Mouse (Mus musculus) intestine, postnatal 0 days (tissue): ENCODE data around the gene Rps6. TPM values are rescaled to one million over a fixed set of nuclear protein-coding genes. Genes with fewer than 3 reads are reported as not detected.
"Not testable (repeated sequence)": the region's sequence is repeated elsewhere in the genome, so short reads cannot be mapped to it uniquely, and the experiment has no call there.

Source experiments
- ATAC-seq: fragments of 200-750 bp; cut with Nextera tagmentation; 2 replicates; pipeline ENCODE4 v1.8.0; 2017; ENCODE audit warnings: mild to moderate bottlenecking, moderate TSS enrichment, moderate library complexity
- H3K27ac ChIP-seq: fragments of 300-500 bp; sonication (generic); 2 replicates; pipeline ENCODE4 v1.5.1; 2014; ENCODE audit warnings: mild to moderate bottlenecking, low read depth, low read length, moderate library complexity
- H3K27me3 ChIP-seq: fragments of 300-500 bp; sonication (generic); replicated peaks from 2 replicates; pipeline ENCODE4 v1.6.1; 2014; ENCODE audit warnings: low read length, mixed read lengths; ENCODE audit not compliant: control insufficient read depth, insufficient read depth
- H3K36me3 ChIP-seq: fragments of 300-500 bp; sonication (generic); 2 replicates; pipeline ENCODE4 v1.6.1; 2014; ENCODE audit warnings: mild to moderate bottlenecking, moderate library complexity; ENCODE audit not compliant: control insufficient read depth, insufficient read depth
- H3K4me1 ChIP-seq: fragments of 300-500 bp; sonication (generic); replicated peaks from 2 replicates; pipeline ENCODE4 v1.6.1; 2014; ENCODE audit warnings: antibody characterized with exemption, low read length, mixed read lengths; ENCODE audit not compliant: control insufficient read depth, insufficient read depth
- H3K4me2 ChIP-seq: fragments of 300-500 bp; sonication (generic); replicated peaks from 2 replicates; pipeline ENCODE4 v1.6.1; 2014; ENCODE audit warnings: low read depth, mild to moderate bottlenecking, moderate library complexity
- H3K4me3 ChIP-seq: fragments of 300-500 bp; sonication (generic); 2 replicates; pipeline ENCODE4 v1.5.1; 2014; ENCODE audit warnings: low read depth, low read length
- H3K9ac ChIP-seq: fragments of 300-500 bp; sonication (generic); 2 replicates; pipeline ENCODE4 v1.6.1; 2014; ENCODE audit warnings: mild to moderate bottlenecking, low read depth, low read length
- H3K9me3 ChIP-seq: fragments of 300-500 bp; sonication (generic); 2 replicates; pipeline ENCODE4 v1.6.1; 2016; ENCODE audit warnings: mixed run types; ENCODE audit not compliant: control insufficient read depth
- CTCF ChIP-seq: sonication (generic); IDR thresholded peaks from 2 replicates; pipeline ENCODE4 v1.5.1; 2016; ENCODE audit warnings: low read depth, mild to moderate bottlenecking, control low read depth, antibody characterized with exemption, moderate library complexity
- WGBS: fragments of 180-500 bp; shearing (Covaris S2); extraction: QIAGEN DNeasy Blood & Tissue Kit; methylation state at CpG from one replicate; pipeline ENCODE4 v1.1.7; 2014; 5-methylcytosine and 5-hydroxymethylcytosine counted together
- polyA plus RNA-seq: library from polyadenylated mRNA; unstranded; fragments of >200 nt; fragmentation: Nextera tagmentation; extraction: Ambion mirVana; gene quantifications from 2 replicates; pipeline ENCODE4 v1.2.1, GENCODE M21; 2015

Rps6 gene
- polyA plus RNA-seq, 1 experiment from 2014 or later = 389 TPM

DNA sequence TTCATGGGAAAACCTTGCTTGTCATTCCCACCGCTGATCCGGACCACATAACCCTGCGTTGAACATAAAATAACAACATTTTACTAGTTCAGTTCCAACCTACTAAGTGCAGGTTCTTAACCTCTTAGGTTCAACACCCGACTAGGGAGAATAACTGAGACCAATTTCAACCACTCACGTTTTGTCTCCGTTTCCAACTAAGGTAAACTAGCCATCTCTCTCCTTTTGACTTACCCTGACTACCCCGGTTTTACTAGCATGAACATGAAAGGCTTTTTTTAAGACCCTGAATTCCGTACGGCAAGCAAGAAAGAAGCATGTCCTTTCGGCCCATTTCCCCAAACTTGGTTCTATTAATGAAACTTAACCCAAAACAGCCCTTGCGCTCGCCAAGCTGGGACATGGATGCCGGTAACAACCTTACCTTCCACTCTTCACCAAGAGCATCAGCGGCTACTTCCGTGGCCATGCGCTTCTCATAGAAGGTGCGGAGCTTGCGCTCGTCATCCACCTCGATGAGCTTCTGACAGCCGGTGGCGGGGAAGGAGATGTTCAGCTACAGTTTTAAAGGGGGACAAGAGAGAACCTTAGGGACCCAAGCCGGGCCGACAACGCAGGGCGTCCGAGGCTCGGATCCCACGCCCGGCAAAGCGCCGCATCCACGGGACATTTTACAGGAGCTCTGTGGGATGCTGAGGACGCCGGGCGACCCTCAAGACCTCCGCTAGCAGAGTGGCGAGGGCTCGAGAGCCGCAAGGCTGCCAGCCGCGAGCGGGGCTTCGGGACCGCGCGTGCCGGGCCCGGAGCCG lies 704 bp downstream of the Rps6 start:
- Histone ChIP-seq H3K9ac (peak overlapping the region; percentile 95), H3K4me1 (0 out of 2 replicates have a peak, but pooled peaks cover 3% of the 10 kb centered on the region), H3K27ac (peak overlapping the region; percentile 89), H3K27me3 (no peaks in the 10 kb centered on the region), H3K4me2 (peak overlapping the region; percentile 72), H3K36me3 (peaks cover 30% of the 10 kb centered on the region), H3K9me3 (no peaks in the 10 kb centered on the region), H3K4me3 (peak overlapping the region; percentile 75)
- ATAC-seq = no peak
- WGBS = under 1% methylated on average over 50 of the region's 50 CpGs
- TF ChIP-seq CTCF = no peak

DNA sequence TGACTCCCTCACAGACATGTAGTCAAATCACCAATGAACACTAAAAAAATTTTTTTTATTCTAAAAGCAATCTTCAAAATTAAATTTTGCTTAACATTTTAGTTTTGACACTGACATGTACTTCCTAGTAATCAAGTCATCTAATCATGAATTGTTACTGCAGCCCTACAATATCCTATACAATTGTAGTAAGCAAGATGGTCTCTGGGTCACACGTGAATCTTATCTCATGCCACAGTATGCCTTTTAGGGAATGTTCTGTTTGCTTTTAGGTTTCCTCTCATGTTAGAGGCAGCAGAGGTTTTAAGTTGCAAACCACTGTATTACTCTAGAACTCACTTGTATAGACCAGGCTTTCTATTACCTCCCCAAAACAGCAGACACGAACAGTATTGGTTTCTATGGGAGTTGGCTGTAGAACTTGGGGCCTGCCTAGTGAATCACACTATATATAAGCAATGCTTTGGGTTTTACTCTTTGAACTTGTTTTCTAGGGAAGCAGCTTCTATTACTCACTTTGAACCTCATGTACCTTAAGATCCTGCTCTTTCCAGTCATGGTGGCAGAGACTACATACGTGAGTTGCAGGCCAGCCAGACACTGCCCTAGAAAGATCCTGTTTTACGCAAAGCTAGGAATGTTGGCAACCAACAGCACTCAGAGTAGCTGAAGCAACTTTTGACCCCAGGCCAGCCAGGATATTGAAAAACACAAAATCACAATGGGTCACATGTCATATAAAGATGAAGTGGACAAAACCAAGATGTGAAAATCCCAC lies 4.2 kb downstream of the Rps6 start:
- H3K9me3 ChIP-seq = no peaks in the 10 kb centered on the region
- H3K4me1 ChIP-seq = no peaks in the 10 kb centered on the region
- H3K27ac ChIP-seq = no peak overlapping the region; the same call in 1 of the 2 replicates
- peaks cover 33% of the 10 kb centered on the region for H3K36me3 ChIP-seq
- H3K27me3 ChIP-seq = no peaks in the 10 kb centered on the region
- no peak for ATAC-seq
- no peak overlapping the region for H3K9ac ChIP-seq
- H3K4me2 ChIP-seq = no peak overlapping the region
- H3K4me3 ChIP-seq = no peak overlapping the region
- TF ChIP-seq CTCF = no peak
- 79% methylated on average over 4 of the region's 4 CpGs for WGBS

DNA sequence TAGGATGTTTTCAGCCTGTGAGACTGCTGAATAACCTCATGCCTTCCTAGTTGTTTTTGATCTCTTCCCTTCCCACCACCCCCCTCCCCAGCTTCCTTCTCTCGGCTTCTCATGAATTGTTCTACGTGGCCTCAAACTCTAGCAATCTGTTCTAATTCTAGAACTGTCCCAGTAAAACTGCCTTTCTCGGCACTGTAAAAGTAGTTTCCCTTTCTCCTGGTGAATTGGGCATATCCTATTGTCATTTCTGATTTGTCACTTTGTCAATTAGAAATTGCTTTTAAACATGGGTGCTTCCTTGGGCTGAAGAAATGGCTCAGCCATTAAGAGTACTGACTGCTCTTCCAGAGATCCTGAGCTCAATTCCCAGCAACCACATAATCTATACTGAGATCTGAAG lies 5.2 kb downstream of the Rps6 start:
- H3K9ac ChIP-seq = no peak overlapping the region
- H3K27ac ChIP-seq = no peak overlapping the region
- no peaks in the 10 kb centered on the region for H3K27me3 ChIP-seq
- H3K4me1 ChIP-seq = no peaks in the 10 kb centered on the region
- H3K4me3 ChIP-seq = no peak overlapping the region
- H3K9me3 ChIP-seq = no peaks in the 10 kb centered on the region
- ATAC-seq = no peak
- TF ChIP-seq CTCF = no peak
- WGBS = 56% methylated on average over 3 of the region's 3 CpGs
- no peak overlapping the region for H3K4me2 ChIP-seq
- peaks cover 43% of the 10 kb centered on the region for H3K36me3 ChIP-seq

DNA sequence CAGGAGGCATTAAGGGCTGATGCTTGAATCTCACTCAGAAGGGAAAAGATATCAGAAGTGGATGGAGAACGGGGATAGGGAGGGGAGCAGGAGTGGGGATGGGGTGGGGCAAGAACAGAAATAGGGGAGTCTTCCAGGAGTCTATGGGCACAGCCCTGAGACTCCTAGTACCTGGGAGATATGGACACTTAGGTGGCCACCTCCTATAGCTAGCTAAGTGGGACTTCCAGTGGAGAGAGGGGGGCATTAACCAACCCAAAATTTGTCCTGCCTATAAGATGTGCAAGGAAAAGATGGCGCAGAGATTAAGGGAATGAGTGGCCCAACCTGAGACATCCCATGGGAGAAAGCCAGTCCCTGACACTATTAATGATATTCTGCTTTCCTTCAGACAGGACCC lies 5.9 kb downstream of the Rps6 start:
- no peaks in the 10 kb centered on the region for H3K9me3 ChIP-seq
- no peak overlapping the region for H3K27ac ChIP-seq
- H3K4me2 ChIP-seq = no peak overlapping the region
- H3K9ac ChIP-seq = no peak overlapping the region
- no peak for TF ChIP-seq CTCF
- no peak overlapping the region for H3K4me3 ChIP-seq
- WGBS = 78% methylated on average over 2 of the region's 2 CpGs
- no peak for ATAC-seq
- H3K36me3 ChIP-seq = peaks cover 48% of the 10 kb centered on the region
- no peaks in the 10 kb centered on the region for H3K4me1 ChIP-seq
- no peaks in the 10 kb centered on the region for H3K27me3 ChIP-seq

DNA sequence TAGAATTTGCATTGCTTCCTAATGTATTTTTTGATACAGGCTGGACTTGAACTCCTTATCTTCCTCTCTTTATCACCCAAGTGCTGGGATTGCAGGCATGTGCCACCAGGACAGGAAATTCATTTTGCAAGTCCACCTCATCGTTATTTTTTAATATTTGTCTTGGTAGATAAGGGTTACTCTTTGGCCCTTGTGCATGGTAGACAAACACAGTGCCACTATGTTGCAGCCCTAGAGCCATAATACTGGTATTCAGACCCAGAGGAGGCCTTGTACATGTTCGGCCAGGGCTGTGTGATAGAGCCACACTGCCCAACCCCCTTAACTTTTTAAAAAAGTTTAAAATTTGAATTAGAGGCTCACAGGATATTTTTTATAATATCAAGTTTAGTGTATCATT lies 10.0 kb downstream of the Rps6 start:
- Histone ChIP-seq H3K36me3 (peaks cover 35% of the 10 kb centered on the region), H3K4me3 (no peak overlapping the region), H3K27ac (no peak overlapping the region), H3K4me1 (no peaks in the 10 kb centered on the region), H3K9ac (no peak overlapping the region), H3K4me2 (no peak overlapping the region), H3K9me3 (no peaks in the 10 kb centered on the region), H3K27me3 (no peaks in the 10 kb centered on the region)
- ATAC-seq = no peak
- 39% methylated on average over 2 of the region's 2 CpGs for WGBS
- TF ChIP-seq CTCF = no peak

DNA sequence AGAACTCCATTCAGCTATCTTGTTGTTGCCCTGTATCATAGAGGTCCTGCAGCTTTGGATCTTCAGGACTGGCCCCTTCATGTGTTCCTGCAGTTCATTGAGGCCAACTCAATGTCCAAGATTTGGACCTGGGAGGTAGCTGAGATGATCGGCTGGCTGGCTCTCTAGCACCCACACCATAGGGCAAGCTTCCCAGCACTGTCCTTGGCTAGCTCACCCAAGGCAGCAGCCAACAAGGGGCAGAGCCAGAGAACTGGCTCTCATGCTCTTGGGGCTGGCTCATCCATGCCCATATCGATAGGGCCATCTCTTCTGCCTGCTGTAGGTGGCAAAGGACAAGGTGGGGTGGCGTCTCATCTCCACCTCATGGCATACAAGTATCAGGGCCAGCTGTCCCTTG lies 11.8 kb downstream of the Rps6 start:
- Histone ChIP-seq H3K4me1 (no peaks in the 10 kb centered on the region), H3K27me3 (no peaks in the 10 kb centered on the region), H3K9ac (no peak overlapping the region), H3K36me3 (peaks cover 42% of the 10 kb centered on the region), H3K9me3 (no peaks in the 10 kb centered on the region), H3K27ac (no peak overlapping the region), H3K4me3 (no peak overlapping the region), H3K4me2 (no peak overlapping the region)
- 94% methylated on average over 3 of the region's 3 CpGs for WGBS
- TF ChIP-seq CTCF = no peak
- no peak for ATAC-seq

DNA sequence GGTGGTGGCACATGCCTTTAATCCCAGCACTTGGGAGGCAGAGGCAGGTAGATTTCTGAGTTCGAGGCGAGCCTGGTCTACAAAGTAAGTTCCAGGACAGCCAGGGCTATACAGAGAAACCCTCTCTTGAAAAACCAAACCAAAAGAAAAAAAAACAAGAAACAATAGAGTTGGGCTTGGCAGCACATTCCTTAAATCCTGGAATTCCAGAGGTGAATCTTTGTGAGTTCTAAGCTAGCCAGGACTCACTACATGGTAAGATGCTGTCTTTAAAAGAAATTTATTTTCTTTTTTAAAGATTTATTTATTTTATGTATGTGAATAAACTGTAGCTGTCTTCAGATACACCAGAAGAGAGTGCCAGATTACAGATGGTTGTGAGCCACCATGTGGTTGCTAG lies 16.1 kb downstream of the Rps6 start:
- peaks cover 42% of the 10 kb centered on the region for H3K36me3 ChIP-seq
- H3K4me3 ChIP-seq, H3K9me3 ChIP-seq, ATAC-seq, H3K9ac ChIP-seq, H3K4me2 ChIP-seq, H3K4me1 ChIP-seq, H3K27me3 ChIP-seq, H3K27ac ChIP-seq: not testable (repeated sequence)
- WGBS = 96% methylated on average over 2 of the region's 2 CpGs
